ENCODE assay signal across 11 mouse cellular contexts in genomic region chr15:103321076-103321475, GRCm38 (mm10). TPM values are rescaled to one million over a fixed set of nuclear protein-coding genes. Genes with fewer than 3 reads are reported as not detected.
DNase-seq lines count a peak whose midpoint lies in the region; ATAC-seq and TF ChIP-seq lines count a peak whose summit lies in the region.
"Had no signal": no experiment of that assay in that cellular context is flagged by ENCODE, and none has a peak within 500 bp of the region (broad histone marks: within the 10 kb centered on the region; RNA-seq: fewer than 3 reads in every experiment).

No protein-coding gene starts in this region.

- H3K27me3 ChIP-seq in cerebellum, adult 2 months (ENCODE audit: control insufficient read depth, insufficient read depth, low read length), result no peaks in the 10 kb centered on the region
- H3K27me3 ChIP-seq in forebrain, embryonic 13.5 days, result no peaks in the 10 kb centered on the region
- H3K27me3 ChIP-seq: embryonic facial prominence, embryonic 15.5 days had no signal

- no peak for TF ChIP-seq POLR2A in cerebellum, adult 2 months (IDR thresholded peaks at IDR 0.05; ENCODE audit: borderline replicate concordance, insufficient read depth, low read length)

- no peak overlapping the region for H3K9ac ChIP-seq in forebrain, embryonic 13.5 days
- H3K9ac ChIP-seq: embryonic facial prominence, embryonic 15.5 days had no signal

- H3K4me2 ChIP-seq in forebrain, embryonic 13.5 days, result no peak overlapping the region
- H3K4me2 ChIP-seq: embryonic facial prominence, embryonic 15.5 days had no signal

- H3K9me3 ChIP-seq in forebrain, embryonic 13.5 days (replicated peaks), result no peaks in the 10 kb centered on the region
- H3K9me3 ChIP-seq: embryonic facial prominence, embryonic 15.5 days had no signal

- no peak for ATAC-seq in forebrain, embryonic 13.5 days

- no peak overlapping the region; the same call in 1 of the 2 replicates for H3K27ac ChIP-seq in cerebellum, adult 2 months (ENCODE audit: insufficient read depth, low read length)
- H3K27ac ChIP-seq in layer of hippocampus, adult 2 months, result 0 out of 2 replicates have a peak overlapping the region, but pooled peaks have one; percentile 14
- H3K27ac ChIP-seq in forebrain, embryonic 13.5 days, result no peak overlapping the region
- H3K27ac ChIP-seq: embryonic facial prominence, embryonic 15.5 days; macrophage had no signal

- TF ChIP-seq CTCF in cerebellum, adult 2 months (IDR thresholded peaks at IDR 0.05; ENCODE audit: borderline replicate concordance, insufficient read depth, low read depth, low read length), result peak; percentile 24; the same call in 1 of the 2 replicates
- TF ChIP-seq CTCF in layer of hippocampus, adult 2 months (conservative IDR thresholded peaks at IDR 0.05), result peak; percentile 67

- peaks cover 22% of the 10 kb centered on the region for H3K4me1 ChIP-seq in cerebellum, adult 2 months (ENCODE audit: control insufficient read depth, insufficient read depth, low read length)
- H3K4me1 ChIP-seq in forebrain, embryonic 13.5 days, result peaks cover 26% of the 10 kb centered on the region

- peaks cover 40% of the 10 kb centered on the region for H3K36me3 ChIP-seq in forebrain, embryonic 13.5 days (ENCODE audit: poor library complexity, severe bottlenecking)

- H3K4me3 ChIP-seq in cerebellum, adult 2 months (replicated peaks; ENCODE audit: insufficient read depth, low read depth, low read length), result no peak overlapping the region
- H3K4me3 ChIP-seq in layer of hippocampus, adult 2 months, result no peak overlapping the region
- no peak overlapping the region for H3K4me3 ChIP-seq in forebrain, embryonic 13.5 days
- H3K4me3 ChIP-seq: embryonic facial prominence, embryonic 15.5 days had no signal

- DNase-seq in cerebellum, adult 2 months, result peak; percentile 60 to 69
- DNase-seq in cerebellum, adult 11 months, result no peak
- DNase-seq in layer of hippocampus, adult 2 months (ENCODE audit: low spot score in 2 of 2), result no peak
- DNase-seq in layer of hippocampus, postnatal 36 days, result no peak
- DNase-seq in A20 (ENCODE audit: low read depth, low spot score), result peak; percentile 43
- peak; percentile 59 to 77 for DNase-seq in cerebellum, postnatal 14 days
- no peak for DNase-seq in T-cell, adult 2 months (ENCODE audit: low spot score)
- DNase-seq: right cerebral cortex, postnatal 14 days had no signal

- 15% methylated on average over 1 of the region's 1 CpGs for WGBS in cerebellum, adult 2 months
- WGBS in forebrain, embryonic 13.5 days, result 59% methylated on average over 1 of the region's 1 CpGs

RNA-seq across cellular contexts. Expression of gene Gpr84, which starts 10.7 kb away (rescaled TPM):
- 0.43 and 0.62 TPM in 2 replicates for polyA plus RNA-seq in cerebellum, adult 2 months (2012; rRNA removed)
- total RNA-seq in layer of hippocampus, adult 2 months (2021), result under 1 TPM; 0.61 to 0.81 TPM
- under 1 TPM; 0.25 to 0.66 TPM for total RNA-seq in layer of hippocampus, postnatal 36 days (2021)
- 0.30 and 0.41 TPM in 2 replicates for polyA plus RNA-seq in forebrain, embryonic 13.5 days (2015; fragmentation: Nextera tagmentation; extraction: Ambion mirVana)

RNA-seq across cellular contexts. Expression of gene Zfp385a, which starts 18.8 kb away (rescaled TPM):
- polyA plus RNA-seq in cerebellum, adult 2 months (2012; rRNA removed), result 91.4 and 96.6 TPM in 2 replicates
- 10 to 100 TPM; 40.8 to 42.2 TPM for total RNA-seq in layer of hippocampus, adult 2 months (2021)
- 10 to 100 TPM; 38.7 to 39.7 TPM for total RNA-seq in layer of hippocampus, postnatal 36 days (2021)
- 11.3 and 12.0 TPM in 2 replicates for polyA plus RNA-seq in forebrain, embryonic 13.5 days (2015; fragmentation: Nextera tagmentation; extraction: Ambion mirVana)

RNA-seq across cellular contexts. Expression of gene Itga5, which starts 45.5 kb away (rescaled TPM):
- 1.6 TPM in 2 replicates for polyA plus RNA-seq in cerebellum, adult 2 months (2012; rRNA removed)
- total RNA-seq in layer of hippocampus, adult 2 months (2021), result 1 to 10 TPM; 1.2 to 2.1 TPM
- 1 to 10 TPM; 1.4 to 1.9 TPM for total RNA-seq in layer of hippocampus, postnatal 36 days (2021)
- 7.7 and 8.0 TPM in 2 replicates for polyA plus RNA-seq in forebrain, embryonic 13.5 days (2015; fragmentation: Nextera tagmentation; extraction: Ambion mirVana)

RNA-seq across cellular contexts. Expression of gene Copz1, which starts 48.6 kb away (rescaled TPM):
- 110 and 117 TPM in 2 replicates for polyA plus RNA-seq in cerebellum, adult 2 months (2012; rRNA removed)
- 10 to 100 TPM; 91.0 to 96.2 TPM for total RNA-seq in layer of hippocampus, adult 2 months (2021)
- 100 to 1,000 TPM in 1 of 2 experiments, 10 to 100 TPM in 1; 93.2 to 103 TPM for total RNA-seq in layer of hippocampus, postnatal 36 days (2021)
- 219 and 232 TPM in 2 replicates for polyA plus RNA-seq in forebrain, embryonic 13.5 days (2015; fragmentation: Nextera tagmentation; extraction: Ambion mirVana)

Comparison
In these comparisons a context has a peak if more than half of its experiments do, and no peak if none do; other contexts are left out.
1. DNase-seq: peak in cerebellum, adult 2 months (2 of 2), A20 (single experiment) and cerebellum, postnatal 14 days (2 of 2); none in cerebellum, adult 11 months (single experiment), layer of hippocampus, adult 2 months (0 of 2), layer of hippocampus, postnatal 36 days (0 of 2) and T-cell, adult 2 months (single experiment).